Mouse (Mus musculus) CD4-positive, CD25-positive, alpha-beta regulatory T cell (primary cell): ENCODE measurements around the gene Ctbp2. TPM values are rescaled to one million over a fixed set of nuclear protein-coding genes. Genes with fewer than 3 reads are reported as not detected.

ENCODE experiments used
- polyA plus RNA-seq: library from polyadenylated mRNA; unstranded; fragments of 100-300 nt; shearing (Covaris generic); gene quantifications from one replicate; pipeline ENCODE4 v1.2.1, GENCODE M21; 2017

The Ctbp2 gene
- 1.6 TPM for polyA plus RNA-seq

DNA sequence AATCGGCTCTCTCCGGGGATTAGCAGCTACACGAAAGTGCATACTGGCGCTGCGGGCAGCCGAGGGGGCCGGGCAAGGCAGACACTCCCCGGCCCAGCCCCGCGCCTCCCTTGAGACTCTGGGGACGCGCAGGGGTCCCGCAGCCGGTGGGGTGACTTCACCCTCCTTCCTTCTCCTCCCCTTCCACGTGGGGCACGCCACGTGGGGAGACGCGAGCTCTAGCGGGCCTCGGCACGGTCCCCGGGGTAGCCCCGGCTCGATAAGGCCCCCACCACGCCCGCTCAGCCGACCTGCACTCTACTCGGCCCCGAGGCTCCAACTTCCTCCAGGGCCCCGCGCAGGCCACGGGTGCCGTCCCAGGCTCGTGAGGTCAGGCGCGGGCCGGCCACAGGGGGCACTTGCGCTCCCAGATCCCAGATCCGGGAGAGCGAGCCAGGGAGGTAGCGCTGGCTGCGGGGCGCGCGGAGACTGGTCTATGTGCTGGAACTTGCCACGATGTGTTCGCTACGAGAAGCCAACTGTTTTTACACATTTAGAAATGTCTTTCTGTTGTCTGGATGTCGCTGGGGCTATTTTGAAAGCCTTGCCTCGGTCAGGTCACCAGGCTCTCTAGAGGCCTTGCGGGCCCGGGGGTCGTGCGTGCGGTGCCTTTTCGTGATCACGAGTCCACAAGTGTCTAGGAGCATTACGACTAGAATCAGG lies at the start of gene Ctbp2:
TSS of gene Ctbp2 (minus strand) at position 356 of the 702 bp plus-strand sequence.

GRCm38 (mm10) chr7:133123244-133123998 lies 733 bp downstream of the Ctbp2 start, which contains the start of gene Fgfr2:
Gene Fgfr2 (minus strand): TSS chr7:133123350.

Other genes starting within 250 kb of the Ctbp2 start
- 32.9 TPM for gene Zranb1, start 193.2 kb downstream of the Ctbp2 start, polyA plus RNA-seq
- gene Fgfr2, start 1.0 kb downstream of the Ctbp2 start, polyA plus RNA-seq: not detected